Mouse (Mus musculus) adrenal gland, adult 8-10 months (tissue): ENCODE results near the gene Svbp. TPM values are rescaled to one million over a fixed set of nuclear protein-coding genes. Genes with fewer than 3 reads are reported as not detected.

Experiments
- DNase-seq: peaks from one replicate; pipeline ENCODE4 v3.0.0; 2022
- total RNA-seq, 4 experiments: library from RNA; stranded (reverse); gene quantifications; 2 replicates each; pipeline ENCODE4 v1.2.4; 2022

The Svbp gene
- total RNA-seq, 4 experiments from 2014 or later: 15.8 to 25.3 (median 17.1) TPM

DNA sequence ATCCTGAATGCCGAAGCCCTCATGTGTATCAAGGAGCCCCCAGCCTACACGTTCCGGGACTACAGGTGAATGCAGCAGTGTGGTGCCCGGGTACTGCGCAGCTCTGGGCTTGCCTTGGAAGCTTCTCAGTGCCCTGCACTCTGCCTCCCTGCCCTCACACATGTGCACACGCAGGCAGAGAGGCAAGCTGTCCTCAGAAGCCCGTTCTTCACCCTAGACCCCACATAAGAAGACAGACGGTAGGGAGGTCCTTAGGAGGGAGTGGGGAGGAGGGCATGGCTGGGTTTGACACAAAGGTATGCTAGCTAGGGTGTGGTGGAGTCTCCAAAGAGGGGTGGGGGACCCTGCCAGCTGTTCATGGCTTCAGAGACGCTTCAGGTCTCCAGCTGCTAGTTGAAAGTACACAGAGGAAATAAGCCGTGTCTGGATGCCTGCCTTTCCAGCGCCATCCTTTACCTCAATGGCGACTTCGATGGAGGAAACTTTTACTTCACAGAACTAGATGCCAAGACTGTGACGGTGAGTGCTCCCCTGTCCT is 51.7 kb downstream of the Svbp start:
- DNase-seq: no peak

DNA sequence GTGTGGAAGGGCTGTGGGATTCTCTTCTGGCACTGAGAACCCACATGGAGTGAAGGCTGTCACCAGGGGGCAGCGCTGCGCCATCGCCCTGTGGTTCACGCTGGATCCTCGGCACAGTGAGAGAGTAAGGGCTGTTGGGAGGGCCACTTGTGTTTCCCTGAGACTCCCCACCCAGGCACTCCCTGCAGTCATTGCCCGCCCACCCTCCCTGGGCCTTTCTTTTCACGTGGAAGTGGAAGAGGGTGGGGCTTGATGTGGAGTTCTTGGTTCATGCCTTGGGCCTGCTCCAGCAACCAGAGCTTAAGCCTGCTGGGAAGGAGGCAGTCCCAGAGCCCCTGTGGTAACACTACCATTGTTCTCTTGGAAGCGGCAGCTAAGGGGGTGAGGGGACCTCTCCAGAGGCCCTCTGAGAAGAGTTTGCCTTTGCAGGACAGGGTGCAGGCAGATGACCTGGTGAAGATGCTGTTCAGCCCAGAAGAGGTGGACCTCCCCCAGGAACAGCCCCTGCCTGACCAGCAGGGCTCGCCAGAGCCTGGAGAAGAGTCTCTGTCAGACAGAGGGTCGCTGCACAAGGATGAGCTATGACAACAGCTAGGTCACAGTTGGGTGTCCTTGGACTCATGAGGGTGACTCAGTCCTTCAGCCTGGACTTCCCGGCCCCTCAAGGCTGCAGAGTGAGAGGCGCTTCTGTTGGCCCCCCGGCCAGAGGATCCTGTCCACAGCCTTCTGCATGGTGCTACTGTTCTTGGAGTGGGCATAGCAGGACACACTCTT is 52.5 kb downstream of the Svbp start:
- DNase-seq: peak; percentile 70

DNA sequence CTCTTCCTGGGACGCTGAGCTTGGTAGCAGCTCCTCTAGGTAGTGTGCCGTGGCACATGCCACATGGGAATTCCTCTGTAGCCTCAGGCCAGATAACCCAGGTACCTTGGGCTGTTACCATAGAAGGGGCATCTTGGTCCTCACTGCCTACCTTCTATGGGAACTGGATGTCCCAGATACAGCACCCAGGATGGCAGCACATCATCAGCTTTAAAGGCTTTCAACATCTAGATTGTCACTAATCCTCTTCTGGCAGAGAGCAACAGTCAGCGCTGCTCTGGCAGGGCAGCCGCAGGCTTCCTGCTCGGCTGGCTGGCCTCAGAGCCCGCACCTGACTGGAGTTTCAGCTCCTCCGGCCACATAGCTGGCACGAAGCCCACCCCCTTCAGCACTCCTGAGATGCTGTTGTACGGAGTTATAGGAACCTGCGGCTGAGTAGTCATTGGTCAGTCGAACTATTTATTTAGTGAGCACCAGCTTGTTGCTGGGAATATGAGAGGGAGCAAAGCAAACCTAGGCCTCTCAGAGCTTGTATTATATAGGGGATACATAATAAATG is 53.4 kb downstream of the Svbp start:
- no peak for DNase-seq

Other genes with a start within 250 kb of the Svbp start
- not detected for gene Lao1, start 233.7 kb upstream of the Svbp start, total RNA-seq
- 10 to 100 TPM; 22.2 to 27.9 (median 26.0) TPM for gene Slc2a1, start 86.6 kb upstream of the Svbp start, total RNA-seq
- 10 to 100 TPM; 11.7 to 14.2 (median 12.9) TPM for gene Zfp691, start 21.1 kb upstream of the Svbp start, total RNA-seq
- gene Ermap, start 5.3 kb upstream of the Svbp start, total RNA-seq: under 1 TPM; 0.06 to 0.87 (median 0.39) TPM
- gene Tmem269, start 22.9 kb downstream of the Svbp start, total RNA-seq: under 1 TPM in 2 of 4 experiments, not detected in 2; 0.30 to 0.62 TPM
- 10 to 100 TPM; 19.4 to 42.9 (median 27.2) TPM for gene AU022252, start 37.4 kb downstream of the Svbp start, total RNA-seq
- gene P3h1, start 37.6 kb downstream of the Svbp start, total RNA-seq: 10 to 100 TPM; 26.1 to 35.2 (median 28.6) TPM
- gene Cldn19, start 60.1 kb downstream of the Svbp start, total RNA-seq: under 1 TPM in 3 of 4 experiments, not detected in 1; 0.06 to 0.40 (median 0.28) TPM
- 100 to 1,000 TPM; 443 to 619 (median 512) TPM for gene Ybx1, start 99.3 kb downstream of the Svbp start, total RNA-seq
- gene Ppih, start 125.2 kb downstream of the Svbp start, total RNA-seq: 10 to 100 TPM; 17.7 to 25.4 (median 24.3) TPM
- 10 to 100 TPM; 15.6 to 33.1 (median 20.5) TPM for gene Ccdc30, start 220.2 kb downstream of the Svbp start, total RNA-seq
- gene Ppcs, start 227.1 kb downstream of the Svbp start, total RNA-seq: 10 to 100 TPM; 47.3 to 58.1 (median 49.5) TPM
- gene Zmynd12, start 227.5 kb downstream of the Svbp start, total RNA-seq: 1 to 10 TPM; 3.7 to 9.4 (median 6.6) TPM